Mouse (Mus musculus) large intestine, adult 2 months (tissue): ENCODE results near the gene Ero1l. TPM values are rescaled to one million over a fixed set of nuclear protein-coding genes. Genes with fewer than 3 reads are reported as not detected.

ENCODE experiments used
- DNase-seq: peaks from one replicate; pipeline ENCODE4 v3.0.0-alpha.2; 2012; ENCODE audit warnings: low read depth, low spot score
- WGBS: fragments of 180-500 bp; shearing (Covaris S2); methylation state at CpG from one replicate; pipeline ENCODE4 v1.1.7; 2018; 5-methylcytosine and 5-hydroxymethylcytosine counted together
- polyA plus RNA-seq: library from polyadenylated mRNA; depleted of rRNA; stranded (reverse); fragments of >200 nt; gene quantifications from 2 replicates; pipeline ENCODE4 v1.2.3, GENCODE M21; 2012; rRNA removed

Gene Ero1l
- polyA plus RNA-seq, 1 experiment = 8.0 TPM

GRCm38 (mm10) chr14:45307630-45308328 is 10.8 kb downstream of the Ero1l start:
- DNase-seq = no peak
- 74% methylated on average over 8 of the region's 8 CpGs for WGBS

- WGBS = 83% methylated on average over 5 of the region's 5 CpGs
- DNase-seq = no peak
Measured at GRCm38 (mm10) chr14:45305852-45306251, 12.7 kb downstream of the Ero1l start.

GRCm38 (mm10) chr14:45304389-45304788 is 14.2 kb downstream of the Ero1l start:
- no peak for DNase-seq
- WGBS = 79% methylated on average over 4 of the region's 4 CpGs

GRCm38 (mm10) chr14:45303939-45304338 is 14.6 kb downstream of the Ero1l start:
- WGBS = 78% methylated on average over 4 of the region's 4 CpGs
- no peak for DNase-seq

- 90% methylated on average over 4 of the region's 4 CpGs for WGBS
- DNase-seq = no peak
Measured at GRCm38 (mm10) chr14:45291608-45292007, 27.0 kb downstream of the Ero1l start.

- no peak for DNase-seq
- 76% methylated on average over 3 of the region's 3 CpGs for WGBS
Measured at GRCm38 (mm10) chr14:45282066-45282465, 36.5 kb downstream of the Ero1l start.

GRCm38 (mm10) chr14:45275816-45276215 is 42.8 kb downstream of the Ero1l start:
- DNase-seq = no peak
- 90% methylated on average over 6 of the region's 6 CpGs for WGBS

- WGBS = 84% methylated on average over 3 of the region's 3 CpGs
- DNase-seq = no peak
Measured at GRCm38 (mm10) chr14:45263831-45264592, 54.6 kb downstream of the Ero1l start.

GRCm38 (mm10) chr14:45251548-45252076 is 67.0 kb downstream of the Ero1l start:
- DNase-seq = no peak
- WGBS = 91% methylated on average over 4 of the region's 4 CpGs

- 52% methylated on average over 1 of the region's 1 CpGs for WGBS
- DNase-seq = no peak
Measured at GRCm38 (mm10) chr14:45241613-45242012, 77.0 kb downstream of the Ero1l start.

GRCm38 (mm10) chr14:45239042-45239441 is 79.5 kb downstream of the Ero1l start:
- WGBS = 74% methylated on average over 2 of the region's 2 CpGs

More at GRCm38 (mm10) chr14:45239042-45239441, 79.5 kb downstream of the Ero1l start:
- no peak for DNase-seq

Other genes with a start within 250 kb of the Ero1l start
- 0.55 and 1.7 TPM in 2 replicates for gene Gpr137c, start 99.1 kb downstream of the Ero1l start, polyA plus RNA-seq
- 3.1 and 3.2 TPM in 2 replicates for gene Txndc16, start 98.4 kb downstream of the Ero1l start, polyA plus RNA-seq
- gene Psmc6, start 11.0 kb upstream of the Ero1l start, polyA plus RNA-seq = 36.5 and 37.0 TPM in 2 replicates
- 1.5 and 4.0 TPM in 2 replicates for gene Styx, start 32.3 kb upstream of the Ero1l start, polyA plus RNA-seq
- gene Gnpnat1, start 86.1 kb upstream of the Ero1l start, polyA plus RNA-seq = 10.1 and 10.2 TPM in 2 replicates
- gene Fermt2, start 211.3 kb upstream of the Ero1l start, polyA plus RNA-seq = 16.9 and 17.6 TPM in 2 replicates